ENCODE assay signal across 26 mouse cellular contexts in genomic region chr13:72817521-72817920, GRCm38 (mm10).
DNase-seq lines count a peak whose midpoint lies in the region; ATAC-seq and TF ChIP-seq lines count a peak whose summit lies in the region.
"Had no signal": no experiment of that assay in that cellular context is flagged by ENCODE, and none has a peak within 500 bp of the region (broad histone marks: within the 10 kb centered on the region; RNA-seq: fewer than 3 reads in every experiment).

No protein-coding gene starts in this region.

- ATAC-seq in forebrain, postnatal 0 days = no peak
- ATAC-seq in forebrain, embryonic 12.5 days (ENCODE audit: low FRiP score) = no peak
- ATAC-seq: intestine, embryonic 16.5 days had no signal

- no peak for DNase-seq in forebrain, postnatal 0 days
- DNase-seq in layer of hippocampus, adult 2 months (ENCODE audit: low spot score in 2 of 2) = no peak
- no peak for DNase-seq in layer of hippocampus, postnatal 10 days (ENCODE audit: low spot score in 2 of 2)
- peak; percentile 73 for DNase-seq in ZHBTc4 (ENCODE audit: low read depth, low spot score)
- no peak for DNase-seq in ovary, postnatal 36 days (ENCODE audit: low spot score)
- DNase-seq: adrenal gland, postnatal 14 days; cerebellum, adult 18-20 months; cerebellum, postnatal 10 days; gastrocnemius, postnatal 10 days; heart, postnatal 36 days; kidney, adult 8-10 months; kidney, postnatal 10 days; layer of hippocampus, adult 9-11 months; liver; lung, postnatal 14 days; right cerebral cortex, postnatal 25 days had no signal

- TF ChIP-seq EP300 in ES-Bruce4 (IDR thresholded peaks at IDR 0.05; ENCODE audit: insufficient read depth, low read depth, low read length) = no peak

- H3K36me3 ChIP-seq in forebrain, postnatal 0 days (ENCODE audit: insufficient read depth) = no peaks in the 10 kb centered on the region
- H3K36me3 ChIP-seq in forebrain, embryonic 12.5 days (replicated peaks) = no peaks in the 10 kb centered on the region
- H3K36me3 ChIP-seq in ES-Bruce4 (ENCODE audit: control insufficient read depth, insufficient read depth, low read length, poor library complexity, severe bottlenecking) = no peaks in the 10 kb centered on the region
- H3K36me3 ChIP-seq: embryonic facial prominence, embryonic 13.5 days; forebrain, embryonic 10.5 days; G1E; neural tube, embryonic 15.5 days; stomach, embryonic 15.5 days had no signal

- 15% methylated on average over 2 of the region's 2 CpGs for WGBS in forebrain, postnatal 0 days
- 6% methylated on average over 2 of the region's 2 CpGs for WGBS in forebrain, embryonic 12.5 days

- H3K4me2 ChIP-seq in forebrain, postnatal 0 days (ENCODE audit: low read depth) = no peak overlapping the region
- H3K4me2 ChIP-seq in forebrain, embryonic 12.5 days = no peak overlapping the region
- H3K4me2 ChIP-seq: embryonic facial prominence, embryonic 13.5 days; lung, embryonic 14.5 days; neural tube, embryonic 15.5 days; stomach, embryonic 15.5 days had no signal

- no peaks in the 10 kb centered on the region for H3K9me3 ChIP-seq in forebrain, postnatal 0 days (ENCODE audit: low read length)
- H3K9me3 ChIP-seq in forebrain, embryonic 12.5 days = no peaks in the 10 kb centered on the region
- no peaks in the 10 kb centered on the region for H3K9me3 ChIP-seq in ES-Bruce4 (replicated peaks; ENCODE audit: control insufficient read depth, insufficient read depth, low read length, poor library complexity, severe bottlenecking)
- H3K9me3 ChIP-seq: embryonic facial prominence, embryonic 13.5 days; neural tube, embryonic 15.5 days; stomach, embryonic 15.5 days had no signal

- H3K4me3 ChIP-seq in forebrain, postnatal 0 days (ENCODE audit: low read depth, low read length) = no peak overlapping the region
- no peak overlapping the region for H3K4me3 ChIP-seq in forebrain, embryonic 12.5 days (replicated peaks)
- H3K4me3 ChIP-seq in layer of hippocampus, adult 2 months = no peak overlapping the region
- no peak overlapping the region for H3K4me3 ChIP-seq in ES-Bruce4 (ENCODE audit: low read depth, low read length)
- H3K4me3 ChIP-seq: embryonic facial prominence, embryonic 13.5 days; neural tube, embryonic 15.5 days; stomach, embryonic 15.5 days had no signal

- 0 out of 2 replicates have a peak, but pooled peaks have one; percentile 18 for TF ChIP-seq CTCF in forebrain, postnatal 0 days (IDR thresholded peaks at IDR 0.05; ENCODE audit: low read depth)
- peak; percentile 48 for TF ChIP-seq CTCF in layer of hippocampus, adult 2 months (conservative IDR thresholded peaks at IDR 0.05)
- TF ChIP-seq CTCF in ES-Bruce4 (IDR thresholded peaks at IDR 0.05; ENCODE audit: low read depth, low read length) = no peak

- H3K27me3 ChIP-seq in forebrain, postnatal 0 days (ENCODE audit: insufficient read depth, low read length) = peaks cover 30% of the 10 kb centered on the region
- peaks cover 89% of the 10 kb centered on the region for H3K27me3 ChIP-seq in forebrain, embryonic 12.5 days
- no peaks in the 10 kb centered on the region for H3K27me3 ChIP-seq in ES-Bruce4 (ENCODE audit: control insufficient read depth, insufficient read depth, low read length, poor library complexity, severe bottlenecking)

- H3K27ac ChIP-seq in forebrain, postnatal 0 days (ENCODE audit: low read depth, low read length) = no peak overlapping the region
- no peak overlapping the region for H3K27ac ChIP-seq in forebrain, embryonic 12.5 days
- no peak overlapping the region for H3K27ac ChIP-seq in layer of hippocampus, adult 2 months
- H3K27ac ChIP-seq in ES-Bruce4 (ENCODE audit: insufficient read depth, low read length) = peak overlapping the region; percentile 79
- H3K27ac ChIP-seq: embryonic facial prominence, embryonic 13.5 days; liver, embryonic 14.5 days; neural tube, embryonic 15.5 days; stomach, embryonic 15.5 days had no signal

- no peaks in the 10 kb centered on the region for H3K4me1 ChIP-seq in forebrain, postnatal 0 days (ENCODE audit: insufficient read depth)
- peaks cover 34% of the 10 kb centered on the region for H3K4me1 ChIP-seq in forebrain, embryonic 12.5 days
- H3K4me1 ChIP-seq in ES-Bruce4 (ENCODE audit: control insufficient read depth, insufficient read depth, low read length) = peaks cover 17% of the 10 kb centered on the region
- H3K4me1 ChIP-seq: stomach, embryonic 15.5 days had no signal

- TF ChIP-seq POLR2A in ES-Bruce4 (IDR thresholded peaks at IDR 0.05; ENCODE audit: insufficient read depth, low read length) = no peak

- H3K9ac ChIP-seq in forebrain, postnatal 0 days = no peak overlapping the region
- no peak overlapping the region for H3K9ac ChIP-seq in forebrain, embryonic 12.5 days
- H3K9ac ChIP-seq in ES-Bruce4 (ENCODE audit: low read depth, poor library complexity, severe bottlenecking) = no peak overlapping the region
- H3K9ac ChIP-seq: embryonic facial prominence, embryonic 13.5 days; liver, embryonic 14.5 days; lung, embryonic 14.5 days; neural tube, embryonic 15.5 days; stomach, embryonic 15.5 days had no signal
